Mouse (Mus musculus): ENCODE results near the gene Pnck. TPM values are rescaled to one million over a fixed set of nuclear protein-coding genes. Genes with fewer than 3 reads are reported as not detected.

The Pnck gene
- polyA plus RNA-seq, 1 experiment from 2014 or later = 154 TPM

- Histone ChIP-seq H3K36me3 (replicated peaks; ENCODE audit: control insufficient read depth, insufficient read depth) (peaks cover 9% of the 10 kb centered on the region; the same call in 1 of the 2 replicates), H3K9me3 (ENCODE audit: control insufficient read depth, low read length) (no peaks in the 10 kb centered on the region), H3K9ac (peak overlapping the region; percentile 75), H3K27me3 (ENCODE audit: control insufficient read depth, insufficient read depth, low read length) (no peaks in the 10 kb centered on the region), H3K4me1 (replicated peaks; ENCODE audit: control insufficient read depth, insufficient read depth, low read length) (peaks cover 14% of the 10 kb centered on the region), H3K4me3 (replicated peaks; ENCODE audit: low read length) (peak overlapping the region; percentile 62), H3K4me2 (replicated peaks) (peak overlapping the region; percentile 71), H3K27ac (no peak overlapping the region)
- 15% methylated on average over 21 of the region's 42 CpGs for WGBS
- ATAC-seq (ENCODE audit: low FRiP score) (peak; percentile 21; the same call in 1 of the 2 replicates), DNase-seq (ENCODE audit: low spot score) (no peak)
These were observed 13.7 kb upstream of the Pnck start for GRCm38 (mm10) chrX:73673619-73673967.

GRCm38 (mm10) chrX:73672879-73673618, 13.1 kb upstream of the Pnck start, which contains the start of gene Slc6a8:
Gene Slc6a8 (plus strand): TSS chrX:73673150.
- peak; percentile 61 for ATAC-seq (ENCODE audit: low FRiP score)

GRCm38 (mm10) chrX:73672031-73672431, 12.1 kb upstream of the Pnck start:
- Histone ChIP-seq H3K27ac (no peak overlapping the region), H3K27me3 (ENCODE audit: control insufficient read depth, insufficient read depth, low read length) (no peaks in the 10 kb centered on the region), H3K4me3 (replicated peaks; ENCODE audit: low read length) (no peak overlapping the region), H3K4me1 (replicated peaks; ENCODE audit: control insufficient read depth, insufficient read depth, low read length) (peaks cover 14% of the 10 kb centered on the region), H3K4me2 (replicated peaks) (no peak overlapping the region), H3K9ac (no peak overlapping the region), H3K36me3 (replicated peaks; ENCODE audit: control insufficient read depth, insufficient read depth) (peaks cover under 1% of the 10 kb centered on the region; the same call in 1 of the 2 replicates), H3K9me3 (ENCODE audit: control insufficient read depth, low read length) (no peaks in the 10 kb centered on the region)
- ATAC-seq (ENCODE audit: low FRiP score) (0 out of 2 replicates have a peak, but pooled peaks have one; percentile 42), DNase-seq (ENCODE audit: low spot score) (peak; percentile 27)
- 53% methylated on average over 4 of the region's 4 CpGs for WGBS

More at GRCm38 (mm10) chrX:73672879-73673618, 13.1 kb upstream of the Pnck start, which contains the start of gene Slc6a8:
- Histone ChIP-seq H3K27ac (peak within 1 kb of the TSS; percentile 76), H3K4me3 (replicated peaks; ENCODE audit: low read length) (peak within 1 kb of the TSS; percentile 62), H3K36me3 (replicated peaks; ENCODE audit: control insufficient read depth, insufficient read depth) (peaks cover 6% of the 10 kb centered on the region; the same call in 1 of the 2 replicates), H3K27me3 (ENCODE audit: control insufficient read depth, insufficient read depth, low read length) (no peaks in the 10 kb centered on the region), H3K4me1 (replicated peaks; ENCODE audit: control insufficient read depth, insufficient read depth, low read length) (peaks cover 14% of the 10 kb centered on the region), H3K9me3 (ENCODE audit: control insufficient read depth, low read length) (no peaks in the 10 kb centered on the region), H3K4me2 (replicated peaks) (peak within 1 kb of the TSS; percentile 71), H3K9ac (peak within 1 kb of the TSS; percentile 75)
- 14% methylated on average over 51 of the region's 72 CpGs for WGBS
- DNase-seq (ENCODE audit: low spot score) = peak; percentile 64

- H3K27me3 ChIP-seq (ENCODE audit: control insufficient read depth, insufficient read depth, low read length) = no peaks in the 10 kb centered on the region
- DNase-seq (ENCODE audit: low spot score) (peak; percentile 36), ATAC-seq (ENCODE audit: low FRiP score) (no peak)
- H3K36me3 ChIP-seq (replicated peaks; ENCODE audit: control insufficient read depth, insufficient read depth) = no peaks in the 10 kb centered on the region
- H3K4me2 ChIP-seq (replicated peaks) = no peak overlapping the region
- no peaks in the 10 kb centered on the region for H3K9me3 ChIP-seq (ENCODE audit: control insufficient read depth, low read length)
- peaks cover 7% of the 10 kb centered on the region; the same call in 1 of the 2 replicates for H3K4me1 ChIP-seq (replicated peaks; ENCODE audit: control insufficient read depth, insufficient read depth, low read length)
- H3K4me3 ChIP-seq (replicated peaks; ENCODE audit: low read length) = no peak overlapping the region
- H3K27ac ChIP-seq = no peak overlapping the region
- no peak overlapping the region for H3K9ac ChIP-seq
These were observed 3.2 kb upstream of the Pnck start for GRCm38 (mm10) chrX:73663143-73663542.

- Histone ChIP-seq H3K9me3 (ENCODE audit: control insufficient read depth, low read length) (no peaks in the 10 kb centered on the region), H3K36me3 (replicated peaks; ENCODE audit: control insufficient read depth, insufficient read depth) (0 out of 2 replicates have a peak, but pooled peaks cover 5% of the 10 kb centered on the region), H3K27me3 (ENCODE audit: control insufficient read depth, insufficient read depth, low read length) (no peaks in the 10 kb centered on the region), H3K4me3 (replicated peaks; ENCODE audit: low read length) (peak overlapping the region; percentile 48), H3K9ac (peak overlapping the region; percentile 62), H3K4me1 (replicated peaks; ENCODE audit: control insufficient read depth, insufficient read depth, low read length) (peaks cover 7% of the 10 kb centered on the region; the same call in 1 of the 2 replicates), H3K27ac (peak overlapping the region; percentile 80), H3K4me2 (replicated peaks) (peak overlapping the region; percentile 59)
- DNase-seq (ENCODE audit: low spot score) (no peak), ATAC-seq (ENCODE audit: low FRiP score) (peak; percentile 41; the same call in 1 of the 2 replicates)
- 38% methylated on average over 3 of the region's 3 CpGs for WGBS
These were observed 358 bp upstream of the Pnck start for GRCm38 (mm10) chrX:73660284-73660665.

GRCm38 (mm10) chrX:73658936-73659574, 862 bp downstream of the Pnck start:
- DNase-seq (ENCODE audit: low spot score) (no peak), ATAC-seq (ENCODE audit: low FRiP score) (peak; percentile 46)
- Histone ChIP-seq H3K4me2 (replicated peaks) (peak overlapping the region; percentile 59), H3K4me3 (replicated peaks; ENCODE audit: low read length) (peak overlapping the region; percentile 48), H3K27ac (peak overlapping the region; percentile 80), H3K27me3 (ENCODE audit: control insufficient read depth, insufficient read depth, low read length) (no peaks in the 10 kb centered on the region), H3K4me1 (replicated peaks; ENCODE audit: control insufficient read depth, insufficient read depth, low read length) (peaks cover 7% of the 10 kb centered on the region; the same call in 1 of the 2 replicates), H3K9ac (peak overlapping the region; percentile 62), H3K9me3 (ENCODE audit: control insufficient read depth, low read length) (no peaks in the 10 kb centered on the region), H3K36me3 (replicated peaks; ENCODE audit: control insufficient read depth, insufficient read depth) (0 out of 2 replicates have a peak, but pooled peaks cover 5% of the 10 kb centered on the region)
- 57% methylated on average over 13 of the region's 13 CpGs for WGBS

GRCm38 (mm10) chrX:73658391-73658790, 1.5 kb downstream of the Pnck start:
- no peak overlapping the region for H3K9ac ChIP-seq
- ATAC-seq (ENCODE audit: low FRiP score) = no peak
- DNase-seq (ENCODE audit: low spot score) = no peak

GRCm38 (mm10) chrX:73655529-73655928, 4.4 kb downstream of the Pnck start:
- ATAC-seq (ENCODE audit: low FRiP score) = no peak
- H3K27ac ChIP-seq = no peak overlapping the region
- DNase-seq (ENCODE audit: low spot score) = no peak
- WGBS = 64% methylated on average over 3 of the region's 3 CpGs
- peaks cover 5% of the 10 kb centered on the region; the same call in 1 of the 2 replicates for H3K4me1 ChIP-seq (replicated peaks; ENCODE audit: control insufficient read depth, insufficient read depth, low read length)
- H3K9ac ChIP-seq = no peak overlapping the region
- H3K27me3 ChIP-seq (ENCODE audit: control insufficient read depth, insufficient read depth, low read length) = no peaks in the 10 kb centered on the region
- no peak overlapping the region for H3K4me2 ChIP-seq (replicated peaks)
- H3K9me3 ChIP-seq (ENCODE audit: control insufficient read depth, low read length) = no peaks in the 10 kb centered on the region
- no peak overlapping the region for H3K4me3 ChIP-seq (replicated peaks; ENCODE audit: low read length)
- 0 out of 2 replicates have a peak, but pooled peaks cover 5% of the 10 kb centered on the region for H3K36me3 ChIP-seq (replicated peaks; ENCODE audit: control insufficient read depth, insufficient read depth)

More at GRCm38 (mm10) chrX:73658391-73658790, 1.5 kb downstream of the Pnck start:
- H3K4me1 ChIP-seq (replicated peaks; ENCODE audit: control insufficient read depth, insufficient read depth, low read length) = peaks cover 7% of the 10 kb centered on the region; the same call in 1 of the 2 replicates
- H3K9me3 ChIP-seq (ENCODE audit: control insufficient read depth, low read length) = no peaks in the 10 kb centered on the region
- 0 out of 2 replicates have a peak, but pooled peaks cover 5% of the 10 kb centered on the region for H3K36me3 ChIP-seq (replicated peaks; ENCODE audit: control insufficient read depth, insufficient read depth)
- H3K27ac ChIP-seq = no peak overlapping the region
- no peaks in the 10 kb centered on the region for H3K27me3 ChIP-seq (ENCODE audit: control insufficient read depth, insufficient read depth, low read length)
- H3K4me2 ChIP-seq (replicated peaks) = peak overlapping the region; percentile 59
- 42% methylated on average over 7 of the region's 7 CpGs for WGBS
- H3K4me3 ChIP-seq (replicated peaks; ENCODE audit: low read length) = peak overlapping the region; percentile 48

GRCm38 (mm10) chrX:73654177-73654576, 5.7 kb downstream of the Pnck start:
- WGBS = 14% methylated on average over 6 of the region's 6 CpGs

More at GRCm38 (mm10) chrX:73654177-73654576, 5.7 kb downstream of the Pnck start:
- Histone ChIP-seq H3K36me3 (replicated peaks; ENCODE audit: control insufficient read depth, insufficient read depth) (0 out of 2 replicates have a peak, but pooled peaks cover 5% of the 10 kb centered on the region), H3K27ac (no peak overlapping the region), H3K4me1 (replicated peaks; ENCODE audit: control insufficient read depth, insufficient read depth, low read length) (no peaks in the 10 kb centered on the region), H3K4me3 (replicated peaks; ENCODE audit: low read length) (no peak overlapping the region), H3K27me3 (ENCODE audit: control insufficient read depth, insufficient read depth, low read length) (no peaks in the 10 kb centered on the region), H3K9ac (no peak overlapping the region), H3K4me2 (replicated peaks) (no peak overlapping the region), H3K9me3 (ENCODE audit: control insufficient read depth, low read length) (no peaks in the 10 kb centered on the region)
- DNase-seq (ENCODE audit: low spot score) (peak; percentile 71), ATAC-seq (ENCODE audit: low FRiP score) (peak; percentile 71; the same call in 1 of the 2 replicates)
